Mouse (Mus musculus): ENCODE results near the gene Rom1.
A peak's percentile ranks its signal among the peaks of the same experiment; 100 is the strongest.

Rom1 gene

DNA sequence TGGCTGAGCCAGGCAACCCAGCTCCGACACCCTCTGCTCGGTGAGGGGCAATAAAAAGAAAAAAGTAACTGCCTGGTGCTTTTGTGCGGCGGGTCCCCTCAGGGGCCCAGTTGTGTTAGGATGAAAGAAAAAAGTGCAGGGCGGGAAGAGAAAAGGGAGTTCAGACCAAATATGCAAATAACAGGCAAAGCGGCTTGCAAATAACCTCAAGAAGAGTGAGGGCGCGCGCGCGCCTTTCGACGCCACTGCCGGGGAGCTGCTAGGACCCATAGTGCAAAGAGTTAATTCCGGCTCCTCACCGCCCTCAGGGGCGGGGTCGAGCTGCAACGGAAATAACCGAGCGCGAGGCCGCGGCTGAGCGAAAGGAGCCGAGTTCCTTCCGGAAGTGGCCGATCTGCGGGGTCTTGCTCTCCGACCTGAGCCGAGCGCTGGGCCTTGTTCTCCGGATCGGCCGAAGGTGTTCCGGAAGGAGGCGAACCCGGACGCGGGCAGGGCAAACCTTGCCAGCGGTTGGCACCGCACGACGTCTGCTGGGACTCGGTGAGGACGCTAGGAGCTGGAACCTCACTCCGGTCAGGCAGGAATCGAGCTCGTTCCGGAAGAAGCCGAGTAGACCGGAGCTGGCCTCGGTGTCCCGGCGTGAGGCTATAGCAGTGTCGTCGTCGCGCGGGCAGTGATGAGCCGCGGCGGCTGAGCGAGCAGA lies 12.5 kb upstream of the Rom1 start, which contains the start of gene Mta2:
Gene Mta2, plus strand, starts transcription at position 361 of the 703 bp plus-strand sequence.
- DNase-seq: peak; percentile 99

DNA sequence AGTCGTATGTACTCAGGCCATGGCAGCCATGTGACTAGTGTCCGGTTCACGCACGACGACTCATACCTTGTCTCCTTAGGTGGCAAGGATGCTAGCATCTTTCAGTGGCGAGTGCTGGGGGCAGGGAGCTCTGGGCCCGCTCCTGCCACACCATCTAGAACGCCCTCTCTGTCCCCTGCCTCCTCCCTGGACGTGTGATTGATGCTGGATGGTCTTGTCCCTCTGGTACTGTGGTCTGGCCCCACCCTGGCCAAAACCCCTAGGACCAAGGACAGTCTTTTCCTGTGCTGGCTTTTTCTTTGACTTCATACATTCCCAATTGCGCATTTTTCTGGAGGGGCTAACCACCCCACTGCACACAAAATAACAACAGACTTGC lies 12.0 kb upstream of the Rom1 start:
- no peak for DNase-seq

DNA sequence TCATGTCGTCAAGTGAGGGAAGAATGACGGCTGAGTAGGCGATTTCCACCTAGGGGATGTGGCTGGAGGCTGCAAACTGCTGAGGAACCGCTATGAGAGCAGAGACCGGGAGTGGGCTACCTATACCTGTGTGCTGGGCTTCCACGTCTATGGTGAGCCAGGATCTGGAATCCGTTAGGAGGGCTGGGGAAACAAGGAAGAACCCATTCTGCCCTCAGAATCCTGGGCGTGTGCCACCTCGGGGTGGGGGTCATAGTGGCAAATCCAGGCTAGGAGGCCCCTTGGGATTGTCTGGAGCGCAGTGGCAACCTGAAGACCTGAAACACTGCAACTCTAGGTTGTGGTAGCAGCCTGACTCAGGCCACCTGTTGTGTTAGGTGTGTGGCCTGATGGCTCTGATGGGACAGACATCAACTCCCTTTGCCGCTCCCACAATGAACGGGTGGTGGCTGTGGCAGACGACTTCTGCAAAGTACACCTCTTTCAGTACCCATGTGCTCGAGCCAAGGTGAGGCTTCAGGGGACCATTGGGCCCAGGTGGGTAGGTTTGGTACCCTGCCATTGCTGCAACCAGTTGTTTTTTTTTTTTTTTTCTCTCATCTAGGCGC lies 11.5 kb upstream of the Rom1 start:
- DNase-seq: no peak

DNA sequence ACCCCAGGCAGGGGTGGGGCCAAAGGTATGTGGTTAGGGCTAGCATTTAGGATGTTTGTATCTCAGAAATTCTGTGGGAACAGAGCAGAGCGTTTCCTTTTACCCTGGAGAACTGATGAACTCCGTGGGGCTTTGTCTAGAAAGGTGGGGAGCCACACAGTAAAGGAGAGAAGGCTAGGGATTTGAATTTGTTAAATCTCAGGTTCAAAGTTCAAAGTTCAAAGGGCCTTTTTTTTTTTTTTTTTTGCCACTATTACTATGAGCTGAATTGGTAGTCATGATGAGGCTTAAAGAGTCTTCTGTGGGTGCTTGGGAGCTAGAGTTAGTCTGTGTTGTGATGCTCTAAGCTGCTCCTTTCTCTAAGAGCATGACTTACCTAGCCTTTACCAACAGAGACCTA lies 7.6 kb upstream of the Rom1 start:
- no peak for DNase-seq

DNA sequence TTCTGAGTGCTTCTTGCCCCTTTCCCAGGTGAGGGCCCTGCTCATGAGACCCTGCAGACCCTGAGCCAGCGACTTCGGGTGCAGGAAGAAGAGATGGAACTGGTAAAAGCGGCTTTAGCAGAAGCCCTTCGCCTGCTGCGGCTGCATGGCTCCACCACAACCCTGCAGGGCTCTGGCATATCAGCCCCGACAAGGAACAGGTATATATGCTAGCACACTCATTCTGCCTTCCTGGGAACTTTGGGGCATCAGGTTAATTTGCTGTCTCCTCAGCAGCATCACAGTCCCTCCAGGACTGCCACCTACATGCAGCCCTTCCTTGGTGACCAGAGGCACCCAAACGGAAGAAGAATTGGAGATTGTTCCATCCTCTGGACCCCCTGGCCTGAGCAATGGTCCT lies 1.6 kb upstream of the Rom1 start:
- DNase-seq: no peak

DNA sequence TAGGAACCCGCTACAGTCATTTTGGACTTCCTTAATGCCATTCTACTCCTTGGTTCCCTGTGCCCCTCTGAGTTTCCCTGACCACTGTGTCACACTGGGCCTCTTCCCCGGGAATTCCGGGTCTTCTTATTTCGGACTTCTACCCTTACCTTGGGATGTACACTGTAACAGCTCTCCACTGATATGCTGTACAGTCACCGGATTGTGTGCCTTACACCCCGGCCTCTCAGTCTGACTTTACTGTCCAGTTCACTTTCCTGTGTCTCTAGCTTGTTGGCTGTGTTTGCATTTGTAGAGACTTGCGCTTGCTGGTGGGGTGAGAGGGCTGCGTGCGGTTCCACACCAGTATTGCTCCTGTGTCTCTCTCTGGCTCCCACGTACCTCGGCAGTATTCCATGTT lies 961 bp upstream of the Rom1 start:
- DNase-seq: no peak

DNA sequence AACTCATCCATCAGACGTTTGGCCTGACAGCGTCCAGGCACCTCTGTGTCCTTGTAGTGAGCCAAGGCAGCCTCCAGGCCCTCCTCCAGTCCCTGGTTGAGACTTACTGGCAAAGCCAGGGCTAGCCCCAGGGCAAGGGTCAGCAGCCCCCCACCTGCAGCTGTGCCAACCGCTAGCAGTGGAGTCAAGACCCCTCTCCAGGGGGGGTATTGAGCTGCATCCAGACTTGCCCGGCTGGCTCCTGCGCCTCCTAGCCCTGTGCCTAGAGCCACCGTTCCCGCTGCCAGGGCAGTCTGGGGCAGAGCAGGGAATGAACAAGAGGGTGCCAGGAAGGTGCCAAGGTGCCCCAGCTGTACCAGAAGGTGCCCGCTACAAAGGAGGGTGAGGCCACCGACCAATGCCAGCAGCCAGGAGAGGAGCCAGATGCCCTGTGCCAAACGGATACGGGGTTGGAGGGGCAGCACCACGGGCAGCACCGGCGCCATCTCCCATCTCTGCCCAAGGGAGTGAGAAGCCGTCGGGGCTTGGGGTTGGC lies 400 bp downstream of the Rom1 start:
- no peak for DNase-seq

DNA sequence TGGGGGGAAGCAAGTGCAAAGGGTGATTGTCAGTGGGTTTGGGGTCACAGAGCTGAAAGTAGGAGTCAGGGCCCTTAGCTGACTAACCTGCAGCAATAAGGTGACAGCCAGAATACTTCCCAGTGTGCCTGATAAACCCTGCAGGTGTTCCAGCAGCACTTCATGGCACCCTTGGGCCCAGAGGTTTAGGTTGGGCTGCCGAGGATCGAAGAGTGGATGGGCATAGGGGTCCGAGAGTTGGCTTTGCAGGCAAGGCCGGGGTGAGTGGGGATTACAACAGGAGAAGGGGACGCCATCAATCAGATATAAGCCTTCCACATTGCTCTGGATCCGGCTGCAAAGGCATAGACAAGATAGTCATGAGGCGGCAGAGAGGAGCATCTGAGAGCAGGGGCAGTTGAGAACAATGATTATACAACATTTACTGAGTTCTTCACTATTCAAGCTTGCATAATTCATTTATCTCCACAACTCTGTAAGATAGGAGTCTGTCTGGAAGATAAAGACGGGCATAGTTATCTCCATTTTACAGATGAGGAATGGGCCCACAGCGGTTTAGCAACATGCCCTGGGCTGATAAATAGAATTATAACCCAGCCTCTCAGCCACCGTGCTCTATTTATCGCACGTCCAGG lies 1.1 kb downstream of the Rom1 start:
- no peak for DNase-seq

DNA sequence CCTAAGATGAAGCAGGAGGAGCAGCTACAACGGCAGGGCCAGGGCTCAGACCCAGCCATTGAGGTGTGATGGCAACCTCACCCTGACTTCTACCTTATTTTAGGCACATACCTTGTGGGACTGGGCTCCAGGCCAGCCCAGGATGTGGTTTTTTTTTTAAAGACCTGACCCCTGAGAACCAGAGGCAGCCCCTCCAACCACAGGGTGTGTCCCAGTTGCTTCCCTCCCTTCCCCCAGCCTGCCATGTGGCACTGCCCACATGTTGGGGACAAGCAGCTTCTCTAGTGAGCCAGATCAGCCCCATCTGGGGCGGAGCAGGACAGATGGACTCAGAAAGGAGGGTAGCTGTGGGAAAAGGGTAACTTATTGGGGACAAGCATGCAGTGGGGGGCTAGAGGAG lies 2.4 kb downstream of the Rom1 start:
- DNase-seq: no peak

DNA sequence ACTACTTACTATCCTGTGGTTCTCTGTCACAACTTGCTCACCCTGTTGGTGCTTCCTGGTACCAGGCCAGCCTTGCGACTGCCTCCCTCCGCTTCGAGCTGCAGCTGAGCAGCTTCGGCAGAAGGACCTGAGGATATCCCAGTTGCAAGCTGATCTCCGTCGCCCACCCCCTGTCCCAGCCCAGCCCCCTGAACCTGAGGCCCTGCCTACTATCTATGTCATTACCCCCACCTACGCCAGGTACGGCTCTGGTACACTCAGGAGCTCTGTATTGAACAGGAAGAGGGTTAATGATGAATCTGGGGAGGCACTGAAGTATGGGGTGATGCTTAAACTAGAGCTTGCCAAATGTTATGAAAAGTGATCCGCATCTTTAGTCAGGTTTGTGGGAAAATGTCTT lies 7.4 kb downstream of the Rom1 start:
- no peak for DNase-seq

DNA sequence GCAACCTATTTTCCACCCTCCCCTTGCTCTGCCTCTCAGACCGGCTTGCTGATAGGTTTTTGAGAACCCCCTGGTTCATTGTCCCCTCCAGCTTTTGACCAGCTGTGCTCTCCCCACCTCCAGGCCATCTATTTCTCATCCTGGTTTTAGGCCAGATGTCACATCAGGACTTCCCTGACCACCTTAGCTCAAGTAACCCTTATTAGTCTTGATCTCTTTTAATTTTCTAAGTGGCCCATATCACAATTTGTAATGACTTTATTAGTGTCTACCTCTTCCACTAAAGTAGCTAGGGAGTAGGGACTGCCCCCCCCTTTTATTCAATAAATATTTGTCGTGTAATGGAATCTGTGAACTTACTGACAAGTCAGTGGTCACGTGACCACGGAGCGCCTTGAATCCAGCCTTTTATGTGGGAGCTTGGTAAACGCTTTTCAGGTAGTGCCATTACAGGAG lies 8.3 kb downstream of the Rom1 start:
- DNase-seq: peak; percentile 39

DNA sequence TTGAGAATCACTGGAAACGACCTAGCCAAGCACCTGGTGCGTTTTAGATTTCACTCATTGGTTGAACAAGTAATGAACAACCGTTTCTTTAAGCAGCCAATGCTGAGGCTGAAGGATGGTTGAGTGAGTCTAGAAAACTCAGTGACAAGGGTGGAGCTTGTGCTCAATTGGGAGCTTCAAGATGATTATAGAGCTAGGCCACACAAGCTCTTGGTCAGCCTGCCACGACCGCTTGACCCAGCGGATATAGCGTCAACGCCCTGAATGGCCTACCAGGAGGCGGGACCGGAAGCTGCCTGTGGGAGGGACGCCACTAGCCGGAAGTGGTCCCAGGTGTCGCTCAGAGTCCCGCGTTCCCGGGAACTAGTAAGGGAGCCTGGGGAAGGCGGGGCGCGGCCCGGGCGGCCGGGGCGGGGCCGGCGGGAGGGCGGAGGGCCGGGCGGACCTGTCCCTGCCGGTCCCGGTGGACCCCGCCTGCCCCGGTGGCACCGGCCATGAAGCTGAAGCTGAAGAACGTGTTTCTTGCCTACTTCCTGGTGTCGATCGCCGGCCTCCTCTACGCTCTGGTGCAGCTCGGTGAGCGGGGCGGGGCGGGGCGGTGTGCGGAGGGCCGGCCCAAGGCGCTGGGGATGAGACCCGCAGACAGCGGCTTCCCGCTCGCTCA lies 9.0 kb downstream of the Rom1 start, which contains the start of gene B3gat3:
Gene B3gat3, plus strand, starts transcription at position 302 of the 664 bp plus-strand sequence.
- DNase-seq: peak; percentile 85

DNA sequence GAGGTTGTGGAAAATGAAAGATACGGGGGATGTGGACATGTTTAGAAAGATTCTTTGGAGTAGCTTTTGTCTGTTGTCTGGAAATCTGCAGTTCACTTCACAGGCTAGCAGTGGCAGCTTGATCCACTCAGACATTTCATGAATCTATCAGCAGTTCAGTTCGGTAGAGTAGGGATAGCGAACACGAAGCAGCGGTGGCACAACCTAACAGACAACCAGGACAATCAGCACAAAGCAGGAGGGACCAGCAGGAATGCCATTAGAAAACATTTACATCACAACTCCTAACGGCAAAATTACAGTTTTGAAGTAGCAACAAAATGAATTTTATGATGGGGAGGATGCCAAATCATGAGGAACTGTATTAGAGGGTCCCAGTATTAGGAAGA lies 9.5 kb downstream of the Rom1 start:
- DNase-seq: no peak

DNA sequence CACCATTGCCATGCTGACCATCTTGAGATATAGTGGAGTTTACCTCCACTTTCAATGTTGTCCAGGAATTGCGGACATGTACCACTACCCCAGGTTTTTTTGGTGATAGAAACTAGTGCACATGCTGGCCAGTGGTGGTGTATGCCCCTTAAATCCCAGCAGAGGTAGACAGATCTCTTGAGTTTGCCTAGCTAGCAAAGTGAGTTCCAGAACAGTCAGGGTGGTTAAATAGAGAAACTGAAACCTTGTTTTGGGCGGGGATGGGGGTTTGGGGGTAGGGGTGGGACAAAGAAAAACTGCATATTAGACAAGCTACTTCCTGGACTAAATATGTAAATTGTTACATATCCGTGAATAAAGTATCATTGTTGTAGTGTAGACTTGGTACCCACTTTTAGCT lies 10.2 kb downstream of the Rom1 start:
- no peak for DNase-seq

DNA sequence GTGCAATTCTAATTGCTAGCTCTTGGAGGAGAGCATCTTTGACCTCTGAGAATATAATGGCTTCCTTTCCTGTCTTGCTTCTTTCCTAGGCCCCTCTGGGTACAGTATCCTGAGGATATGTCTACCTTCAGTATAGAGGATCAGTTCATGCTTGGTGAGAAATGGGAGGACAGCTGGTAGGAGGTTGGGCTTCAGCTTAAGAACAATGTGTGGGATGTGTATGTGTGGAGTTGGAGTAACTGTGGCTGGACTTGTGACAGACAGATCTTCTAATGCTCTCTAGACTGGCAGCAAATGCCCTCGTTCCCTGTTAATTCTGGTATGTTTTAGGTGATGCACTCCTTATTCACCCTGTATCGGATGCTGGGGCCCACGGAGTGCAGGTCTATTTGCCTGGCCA lies 14.9 kb downstream of the Rom1 start:
- no peak for DNase-seq

DNA sequence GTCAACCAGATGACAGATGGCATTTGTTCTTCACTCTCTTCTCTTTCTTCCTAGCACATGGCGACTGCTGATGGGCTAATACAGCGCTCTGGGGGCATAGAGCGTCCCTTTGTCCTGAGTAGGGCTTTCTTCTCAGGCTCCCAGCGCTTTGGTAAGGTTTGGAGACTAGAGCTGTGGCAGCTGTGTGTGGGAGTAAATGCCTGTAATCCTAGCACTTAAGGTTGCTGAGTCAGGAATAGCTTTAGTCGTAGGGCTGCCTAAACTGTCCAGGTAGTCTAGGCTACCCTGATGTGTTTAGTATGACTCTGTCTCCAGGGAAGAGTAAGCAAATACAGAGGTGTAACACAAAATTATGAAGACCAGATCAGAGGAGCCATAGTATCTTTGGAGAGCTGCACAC lies 17.3 kb downstream of the Rom1 start:
- no peak for DNase-seq

DNA sequence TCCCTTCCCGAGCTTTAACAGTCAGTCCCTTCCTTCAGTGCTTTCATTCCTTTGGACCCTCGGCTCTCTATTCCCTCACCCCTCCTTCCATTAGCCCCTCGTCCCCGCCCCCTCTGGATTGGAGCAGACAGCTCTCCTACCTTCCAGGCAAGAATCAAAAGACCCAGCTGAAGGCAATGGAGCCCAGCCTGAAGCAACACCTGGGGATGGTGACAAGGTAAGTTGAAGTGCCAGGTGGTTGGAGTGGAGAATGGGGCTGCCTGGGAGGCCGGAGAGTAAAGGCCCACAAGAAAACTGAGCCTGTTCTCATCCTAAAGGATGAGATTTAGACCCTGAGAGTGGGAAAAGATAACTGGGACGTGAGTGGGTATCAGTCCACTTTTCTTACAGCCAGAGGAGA lies 20.6 kb downstream of the Rom1 start:
- no peak for DNase-seq

DNA sequence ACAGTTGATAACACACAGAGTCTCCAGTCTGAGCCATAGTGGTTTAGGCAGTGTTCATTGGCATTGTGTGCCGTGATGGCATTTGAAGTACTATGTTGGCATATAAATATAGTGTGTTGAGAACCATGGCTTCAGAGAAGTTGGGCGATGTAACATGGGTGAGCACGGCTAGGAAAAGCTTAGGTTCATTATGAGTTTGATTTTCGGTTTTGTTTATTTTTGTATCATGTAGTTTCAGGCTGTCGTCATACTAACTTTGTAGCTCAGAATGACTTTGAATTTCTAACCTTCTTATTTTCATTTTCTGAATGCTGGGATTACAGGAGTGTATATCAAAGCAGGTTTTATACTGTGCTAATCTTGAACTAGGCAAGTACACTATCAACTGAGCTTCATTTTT lies 25.7 kb downstream of the Rom1 start:
- DNase-seq: no peak

DNA sequence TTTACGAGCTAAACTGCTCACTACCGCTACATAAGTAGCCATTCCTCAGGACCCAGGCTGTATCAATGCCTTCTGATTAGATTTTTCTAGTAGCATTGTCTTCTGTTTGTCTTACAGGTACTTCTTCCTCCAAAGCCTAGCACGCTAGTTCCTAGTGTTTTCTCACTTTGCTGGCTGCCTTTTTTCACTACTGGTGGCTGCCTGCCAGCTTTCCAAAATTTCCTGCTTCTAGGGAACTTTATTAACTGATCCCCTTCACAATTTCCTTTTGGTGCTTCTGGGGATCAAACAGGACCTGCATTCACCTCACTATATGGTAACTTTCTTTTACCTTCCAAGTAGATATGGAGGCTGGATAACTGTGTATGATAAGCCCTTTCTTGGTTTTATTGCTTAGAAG lies 30.1 kb downstream of the Rom1 start:
- no peak for DNase-seq

DNA sequence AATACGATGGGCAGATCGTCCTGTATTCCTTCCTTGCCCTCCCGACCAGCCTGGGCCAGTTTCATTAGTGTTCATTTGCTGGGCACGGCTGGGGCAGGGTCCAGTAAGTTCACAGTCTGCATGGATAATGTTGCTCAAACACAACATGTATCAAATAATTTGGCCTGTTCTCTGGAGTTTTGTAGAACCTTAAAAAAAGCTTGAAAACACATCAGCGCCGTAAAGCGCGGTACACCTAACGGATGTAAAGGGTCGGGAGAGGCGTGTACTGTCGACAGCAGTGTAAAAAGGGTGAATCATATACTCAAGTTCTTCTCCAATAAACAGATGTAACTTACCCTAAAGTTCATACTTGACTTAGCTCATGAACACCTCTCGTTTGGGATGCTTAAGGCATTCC lies 30.6 kb downstream of the Rom1 start:
- peak; percentile 31 for DNase-seq

DNA sequence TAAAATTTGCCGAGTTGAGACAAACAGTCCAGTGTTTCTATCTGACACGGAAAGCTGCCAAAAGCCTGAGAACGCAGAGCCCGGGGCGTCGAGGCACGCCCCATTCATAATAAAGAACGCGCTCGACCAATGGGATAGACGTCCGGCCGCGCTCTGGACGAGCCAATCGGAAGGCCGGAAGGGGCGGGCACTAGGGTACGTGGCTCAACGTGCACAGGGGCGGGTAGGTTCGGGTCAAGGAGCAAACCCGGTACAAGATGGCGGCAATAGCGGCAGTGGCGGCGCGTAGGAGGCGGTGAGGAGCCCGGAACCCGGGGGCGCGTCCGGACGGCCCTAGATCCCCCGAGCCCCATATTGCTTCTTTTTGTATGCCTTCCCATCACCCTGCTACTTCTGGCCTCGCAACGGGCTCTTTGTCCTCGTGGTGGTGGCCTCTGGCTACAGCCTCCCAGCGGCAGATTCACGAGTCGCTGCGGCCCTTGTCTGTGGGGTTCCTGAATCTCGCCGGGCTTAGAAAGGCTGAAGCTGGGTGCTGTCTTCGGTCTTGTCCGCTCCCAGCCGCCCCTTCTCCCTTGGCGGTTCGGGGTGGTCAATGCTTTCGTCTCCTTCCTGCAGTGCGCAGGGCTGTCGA lies 31.2 kb downstream of the Rom1 start, which contains the start of gene Ganab:
Gene Ganab, plus strand, starts transcription at position 207 of the 631 bp plus-strand sequence.
- peak; percentile 96 for DNase-seq

DNA sequence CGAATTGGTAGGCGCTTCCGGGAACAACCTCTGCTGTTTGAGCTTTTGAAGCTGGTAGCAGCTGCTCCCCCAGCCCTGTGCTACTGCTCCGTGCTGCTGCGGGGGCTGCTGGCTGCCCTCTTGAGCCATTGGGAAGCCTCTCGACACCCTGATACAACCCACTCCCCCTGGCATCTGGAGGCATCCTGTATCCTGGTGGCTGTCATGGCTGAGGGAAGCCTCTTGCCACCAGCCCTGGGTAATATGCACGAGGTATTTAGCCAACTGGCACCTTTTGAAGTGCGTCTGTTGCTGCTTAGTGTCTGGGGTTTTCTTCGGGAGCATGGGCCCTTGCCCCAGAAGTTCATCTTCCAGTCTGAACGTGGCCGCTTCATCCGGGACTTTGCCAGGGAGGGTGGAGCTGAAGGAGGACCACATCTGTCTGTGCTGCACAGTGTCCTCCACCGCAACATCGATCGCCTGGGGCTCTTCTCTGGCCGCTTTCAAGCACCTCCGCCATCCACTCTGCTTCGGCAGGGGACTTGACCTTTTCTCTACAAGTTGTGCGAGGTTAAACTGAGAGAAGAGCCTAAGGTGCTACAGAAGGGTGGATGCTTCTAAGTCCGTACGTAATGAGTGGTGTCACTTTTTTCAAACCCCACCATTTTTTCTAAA lies 31.8 kb downstream of the Rom1 start:
- peak; percentile 37 for DNase-seq

Measured in thymus, postnatal 14 days (tissue).